Mouse (Mus musculus) right cerebral cortex, adult 18-20 months (tissue): ENCODE measurements around the gene Kalrn.

Experiments used
- DNase-seq: peaks from one replicate; pipeline ENCODE4 v3.0.0; 2022; ENCODE audit warnings: mixed read lengths

Gene Kalrn

GRCm38 (mm10) chr16:33954793-33955192 is 618.5 kb downstream of the Kalrn start:
- DNase-seq: no peak

GRCm38 (mm10) chr16:33953008-33953407 is 620.3 kb downstream of the Kalrn start:
- no peak for DNase-seq

GRCm38 (mm10) chr16:33950830-33951229 is 622.5 kb downstream of the Kalrn start:
- DNase-seq: peak; percentile 68

DNA sequence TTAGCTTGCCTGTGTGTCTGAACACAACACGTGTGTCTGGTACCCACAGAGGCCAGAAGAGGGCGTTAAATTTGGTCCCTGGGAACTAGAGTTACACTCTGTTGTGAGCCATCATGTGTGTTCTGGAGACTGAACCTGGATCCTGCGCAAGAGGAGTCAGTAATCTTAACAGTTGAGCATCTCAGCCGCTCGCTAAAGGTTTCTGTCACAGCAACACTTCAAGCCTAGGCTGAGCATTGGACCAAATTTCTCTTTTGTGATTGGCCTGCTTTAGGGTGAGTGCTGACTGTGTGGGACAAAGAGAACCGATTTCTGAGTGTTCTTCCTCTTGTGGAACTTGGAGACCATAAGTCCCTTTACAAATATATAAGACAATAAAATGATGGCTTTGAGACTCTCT is 622.9 kb downstream of the Kalrn start:
- DNase-seq: no peak

DNA sequence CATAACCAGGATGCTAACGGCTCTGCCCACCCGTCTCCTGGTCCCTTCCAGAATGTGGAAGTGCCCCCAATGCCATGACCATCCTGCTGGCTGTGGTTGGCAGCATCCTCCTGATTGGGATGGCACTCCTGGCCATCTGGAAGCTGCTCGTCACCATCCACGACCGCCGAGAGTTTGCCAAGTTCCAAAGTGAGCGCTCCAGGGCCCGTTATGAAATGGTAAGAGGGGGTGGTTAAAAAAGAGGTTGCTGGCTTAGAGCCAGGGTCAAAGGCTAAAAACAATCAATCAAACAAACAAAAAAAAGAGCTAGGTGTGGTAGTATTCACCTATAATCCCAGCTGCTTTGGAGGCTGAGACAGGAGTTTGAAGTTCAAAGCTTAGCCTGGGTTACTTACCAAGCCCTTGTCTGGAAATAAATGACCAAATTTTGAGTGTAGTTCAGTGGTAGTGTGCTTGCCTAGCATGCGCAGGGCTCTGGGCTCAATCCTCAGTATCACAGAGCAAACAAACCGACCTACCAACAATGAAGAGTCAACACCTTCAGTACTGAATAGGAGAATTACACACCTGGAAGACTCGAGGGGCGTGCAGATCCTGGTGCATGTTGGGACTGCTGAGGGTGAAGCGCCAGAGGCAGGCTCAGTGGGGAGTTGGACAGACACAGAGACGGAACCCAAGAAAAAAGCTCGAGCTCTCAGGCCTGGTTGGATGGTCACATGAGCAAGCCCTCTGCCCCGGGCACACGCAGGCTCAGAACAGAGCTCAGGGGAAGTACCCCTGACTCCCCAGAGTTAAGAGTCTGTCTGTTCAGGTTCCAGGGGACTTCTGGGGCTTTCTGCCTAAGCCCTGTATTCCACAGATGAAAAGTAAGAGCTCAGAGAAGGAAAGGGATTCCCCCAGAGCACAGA is 625.4 kb downstream of the Kalrn start:
- DNase-seq: no peak

GRCm38 (mm10) chr16:33946021-33946420 is 627.3 kb downstream of the Kalrn start:
- DNase-seq: no peak

GRCm38 (mm10) chr16:33944772-33945171 is 628.6 kb downstream of the Kalrn start:
- no peak for DNase-seq

- no peak for DNase-seq
Observed at GRCm38 (mm10) chr16:33944126-33944525, 629.2 kb downstream of the Kalrn start.

DNA sequence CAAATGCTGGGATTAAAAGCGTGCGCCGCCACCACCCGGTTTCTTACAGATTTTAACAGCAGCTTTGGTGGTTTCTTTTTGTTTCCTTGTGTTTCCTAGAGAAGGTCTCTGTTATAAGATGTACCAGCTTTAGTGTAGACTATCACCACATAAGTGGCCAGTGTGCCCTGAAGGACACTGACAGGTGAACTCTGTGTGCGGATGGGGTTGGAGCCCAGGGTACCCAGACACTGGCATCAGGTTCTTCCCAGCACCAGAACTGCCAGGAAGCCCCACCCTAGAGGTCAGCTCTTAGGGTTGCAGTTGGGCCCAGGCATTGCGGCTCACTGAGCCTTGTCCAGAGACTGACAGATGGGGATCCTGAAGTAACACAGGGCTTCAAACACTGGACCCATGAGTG is 629.9 kb downstream of the Kalrn start:
- no peak for DNase-seq

- DNase-seq: no peak
Observed at GRCm38 (mm10) chr16:33942341-33942740, 631.0 kb downstream of the Kalrn start.

DNA sequence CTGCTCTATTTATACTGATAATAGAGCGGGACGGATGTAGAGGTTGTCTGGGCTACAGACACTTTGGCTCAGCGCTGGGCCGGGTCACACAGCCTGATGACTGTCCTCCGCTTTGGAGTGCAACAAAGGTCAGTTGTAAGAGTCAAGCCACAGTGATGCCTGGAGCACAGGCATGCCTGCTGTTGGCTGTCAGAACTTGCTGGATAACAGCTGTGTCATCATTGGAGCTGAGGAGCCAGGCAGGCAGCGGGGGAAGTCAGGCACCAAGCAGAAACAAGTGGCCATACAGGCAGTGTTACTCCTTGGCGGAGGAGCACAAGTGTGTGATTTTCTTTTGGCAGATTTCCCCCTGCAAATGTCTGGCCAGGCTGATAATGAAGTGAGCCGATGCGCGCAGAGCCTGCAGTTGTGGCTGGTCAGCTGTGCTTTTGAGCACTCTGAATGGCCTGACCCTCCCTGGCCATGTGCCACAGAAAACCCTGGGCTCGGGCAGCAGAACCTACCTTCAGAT is 632.0 kb downstream of the Kalrn start:
- DNase-seq: no peak

- DNase-seq: no peak
Observed at GRCm38 (mm10) chr16:33940095-33940494, 633.2 kb downstream of the Kalrn start.

- no peak for DNase-seq
Observed at GRCm38 (mm10) chr16:33939636-33940035, 633.7 kb downstream of the Kalrn start.

DNA sequence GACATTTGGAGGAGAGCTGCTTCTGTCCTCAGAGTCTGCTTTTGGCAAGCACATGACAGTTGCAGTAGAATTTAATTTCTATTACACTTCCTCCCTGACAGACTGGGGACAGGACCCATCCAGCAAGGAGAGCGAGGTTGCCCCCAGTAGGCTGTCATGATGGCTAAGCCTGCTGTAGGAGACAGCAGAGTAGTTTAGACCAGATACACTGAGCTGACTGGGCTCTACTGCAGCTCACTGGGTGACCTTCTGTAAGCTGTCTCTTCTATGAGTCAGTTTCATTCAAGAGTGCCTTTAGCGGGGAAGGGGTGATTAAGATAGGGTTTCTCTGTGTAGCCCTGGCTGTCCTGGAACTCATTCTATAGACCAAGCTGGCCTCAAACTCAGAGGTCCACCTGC is 634.2 kb downstream of the Kalrn start:
- DNase-seq: no peak

GRCm38 (mm10) chr16:33938311-33939132 is 634.8 kb downstream of the Kalrn start:
- DNase-seq: no peak

- DNase-seq: peak; percentile 53
Observed at GRCm38 (mm10) chr16:33937567-33937966, 635.8 kb downstream of the Kalrn start.

DNA sequence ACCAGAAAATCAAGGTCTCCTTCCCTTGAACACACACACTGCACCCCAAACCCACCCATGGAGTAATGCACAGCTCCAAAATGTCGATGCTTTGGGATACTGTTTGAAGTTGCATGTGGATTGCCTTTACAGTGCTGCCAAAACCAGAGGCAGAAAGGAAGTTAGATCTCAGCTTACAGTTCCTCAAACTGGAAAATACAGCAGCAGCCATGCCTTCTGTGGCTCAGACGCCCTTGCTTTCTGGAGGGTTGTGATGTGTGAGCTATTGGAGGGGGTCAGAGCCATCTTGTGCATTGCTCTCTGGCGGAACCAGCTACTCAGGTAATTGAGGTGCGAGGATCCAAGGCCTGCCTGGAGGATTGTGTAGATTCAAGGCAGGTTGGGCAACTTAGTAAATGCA is 636.4 kb downstream of the Kalrn start:
- DNase-seq: no peak

- no peak for DNase-seq
Observed at GRCm38 (mm10) chr16:33935407-33935785, 637.9 kb downstream of the Kalrn start.

DNA sequence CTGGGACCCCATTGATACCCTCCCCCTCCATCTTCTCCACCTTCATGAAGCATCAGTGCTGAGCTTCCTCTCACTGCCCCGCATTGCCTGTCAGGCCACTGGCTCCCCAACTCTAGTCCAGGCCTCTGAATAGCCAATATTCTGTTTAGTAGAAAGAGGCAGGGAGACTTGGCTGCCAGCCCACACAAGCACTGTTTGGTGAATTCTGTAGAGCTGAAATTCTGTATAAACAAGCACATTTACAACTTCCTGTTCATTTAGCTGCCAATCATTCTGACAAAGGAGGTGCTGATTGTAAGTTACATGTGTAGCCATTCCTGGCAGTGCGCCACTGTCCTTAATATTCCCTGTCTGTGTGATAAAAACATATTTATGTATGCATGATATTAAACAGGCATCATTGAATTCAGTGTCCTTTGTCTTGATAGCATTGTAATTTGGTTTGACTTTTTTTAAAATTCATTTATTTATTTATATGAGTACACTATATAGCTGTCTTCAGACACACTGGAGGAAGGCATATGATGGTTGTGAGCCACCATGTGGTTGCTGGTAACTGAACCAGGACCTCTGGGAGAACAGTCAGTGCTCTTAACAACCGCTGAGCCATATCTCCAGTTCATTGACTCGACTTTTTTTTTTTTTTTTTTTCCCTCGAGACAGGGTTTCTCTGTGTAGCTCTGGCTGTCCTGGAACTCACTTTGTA is 638.5 kb downstream of the Kalrn start:
- peak; percentile 40 for DNase-seq

GRCm38 (mm10) chr16:33933411-33933810 is 639.9 kb downstream of the Kalrn start:
- DNase-seq: no peak

GRCm38 (mm10) chr16:33932126-33932525 is 641.2 kb downstream of the Kalrn start:
- DNase-seq: no peak

GRCm38 (mm10) chr16:33931682-33932081 is 641.6 kb downstream of the Kalrn start:
- no peak for DNase-seq

GRCm38 (mm10) chr16:33930785-33931184 is 642.5 kb downstream of the Kalrn start:
- DNase-seq: no peak
